Mouse (Mus musculus): ENCODE results near the gene Arhgef10l. TPM values are rescaled to one million over a fixed set of nuclear protein-coding genes. Genes with fewer than 3 reads are reported as not detected.

The Arhgef10l gene
- polyA plus RNA-seq, 1 experiment from 2014 or later, result 16.6 TPM

DNA sequence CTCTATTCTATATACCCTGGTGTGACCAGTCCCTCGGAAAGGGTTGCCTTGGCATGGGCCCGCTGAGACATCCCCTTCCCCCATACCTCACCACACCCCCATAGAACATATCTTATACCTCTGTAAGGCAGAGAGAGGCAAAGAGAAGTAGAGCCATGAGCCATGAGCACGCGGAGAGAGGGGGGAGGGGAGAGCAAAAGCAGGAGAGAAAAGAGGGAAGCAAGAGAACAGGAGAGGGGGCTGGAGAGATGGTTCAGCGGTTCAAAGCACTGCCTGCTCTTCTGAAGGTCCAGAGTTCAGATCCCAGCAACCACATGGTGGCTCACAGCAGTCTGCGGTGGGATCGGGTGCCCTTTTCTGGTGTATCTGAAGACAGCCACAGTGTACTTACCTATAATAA lies 25.7 kb upstream of the Arhgef10l start:
- Histone ChIP-seq H3K4me3 (no peak overlapping the region), H3K4me1 (peaks cover 6% of the 10 kb centered on the region; the same call in 1 of the 2 replicates), H3K4me2 (no peak overlapping the region), H3K9ac (no peak overlapping the region), H3K36me3 (no peaks in the 10 kb centered on the region), H3K27ac (no peak overlapping the region), H3K27me3 (no peaks in the 10 kb centered on the region), H3K9me3 (no peaks in the 10 kb centered on the region)
- 66% methylated on average over 7 of the region's 7 CpGs for WGBS
- ATAC-seq (ENCODE audit: borderline replicate concordance, extremely low read depth, low FRiP score, low TSS enrichment), result no peak

DNA sequence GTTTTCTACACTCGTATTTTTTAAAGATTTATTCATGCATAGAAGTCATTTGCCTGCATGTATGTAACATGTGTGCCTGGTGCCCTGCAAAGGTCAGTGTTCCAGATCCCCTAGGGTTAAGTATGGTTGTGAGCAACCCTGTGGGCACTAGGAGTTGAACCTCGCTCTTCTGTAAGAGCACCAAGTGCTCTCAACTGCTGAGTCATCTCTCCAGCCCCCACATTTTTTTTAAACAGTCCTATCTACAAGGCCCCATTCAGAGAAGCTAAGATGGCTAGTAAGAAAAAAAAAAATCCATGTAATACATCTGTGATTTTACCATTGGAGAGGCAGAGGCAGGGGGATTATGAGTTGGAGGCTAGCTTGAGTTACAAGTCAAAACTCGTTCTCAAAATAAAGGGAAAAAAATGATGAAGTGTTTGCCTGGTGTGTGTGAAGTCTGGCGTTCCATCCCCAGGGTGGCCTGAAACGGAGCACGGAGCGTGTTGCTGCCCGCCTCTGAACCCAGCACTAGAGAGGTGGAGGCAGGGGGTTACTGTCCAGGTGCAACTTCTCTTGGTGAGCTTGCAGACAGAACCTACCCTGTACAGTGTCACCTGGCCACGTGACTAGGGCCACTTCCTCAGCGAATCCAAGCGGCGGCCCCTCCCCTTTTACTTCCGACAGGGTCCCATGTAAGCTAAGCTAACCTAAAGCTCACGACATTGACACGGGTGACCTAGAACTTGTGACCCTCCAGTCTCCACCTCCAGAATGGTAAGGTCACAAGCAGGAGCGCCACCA lies 24.3 kb upstream of the Arhgef10l start:
- no peak overlapping the region for H3K4me3 ChIP-seq
- no peak overlapping the region for H3K9ac ChIP-seq
- 0 out of 2 replicates have a peak overlapping the region, but pooled peaks have one; percentile 11 for H3K27ac ChIP-seq
- no peaks in the 10 kb centered on the region for H3K9me3 ChIP-seq
- no peaks in the 10 kb centered on the region for H3K27me3 ChIP-seq
- H3K4me2 ChIP-seq, result peak overlapping the region; percentile 12; the same call in 1 of the 2 replicates
- no peaks in the 10 kb centered on the region for H3K36me3 ChIP-seq
- ATAC-seq (ENCODE audit: borderline replicate concordance, extremely low read depth, low FRiP score, low TSS enrichment), result no peak
- WGBS, result 46% methylated on average over 16 of the region's 16 CpGs
- peaks cover 8% of the 10 kb centered on the region for H3K4me1 ChIP-seq

DNA sequence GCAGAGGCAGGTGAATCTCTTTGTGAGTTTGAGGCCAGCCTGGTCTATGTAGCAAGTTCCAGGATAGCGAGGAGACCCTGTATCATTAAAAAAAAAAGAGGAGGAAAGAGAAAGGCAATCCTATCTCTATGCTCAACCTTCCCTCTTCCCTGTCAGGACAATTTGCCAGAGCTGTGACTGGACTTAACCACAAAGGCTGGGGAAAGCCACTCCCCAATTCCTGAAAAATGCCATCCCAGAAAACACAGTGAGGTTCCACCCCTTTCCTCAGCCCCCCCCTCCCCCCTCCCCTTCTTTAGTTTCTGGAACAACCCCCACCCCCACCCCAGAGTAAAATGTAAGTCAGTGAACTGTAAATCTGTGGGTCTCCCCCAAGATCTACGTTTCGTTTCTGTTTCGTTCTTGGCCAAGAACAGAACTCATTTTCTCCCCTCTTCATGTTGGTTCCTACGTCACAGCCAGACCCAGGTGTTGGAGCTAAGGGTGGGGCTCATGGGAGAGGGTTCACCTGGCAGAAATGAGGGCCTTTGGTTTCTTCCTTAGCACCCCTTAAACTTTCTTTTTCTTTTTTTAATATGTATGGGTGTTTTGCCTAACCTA lies 23.1 kb upstream of the Arhgef10l start:
- 82% methylated on average over 5 of the region's 5 CpGs for WGBS
- H3K27ac ChIP-seq, result no peak overlapping the region
- peaks cover 20% of the 10 kb centered on the region for H3K4me1 ChIP-seq
- no peak overlapping the region for H3K9ac ChIP-seq
- no peak for ATAC-seq (ENCODE audit: borderline replicate concordance, extremely low read depth, low FRiP score, low TSS enrichment)
- H3K27me3 ChIP-seq, result no peaks in the 10 kb centered on the region
- H3K9me3 ChIP-seq, result no peaks in the 10 kb centered on the region
- no peak overlapping the region for H3K4me2 ChIP-seq
- no peaks in the 10 kb centered on the region for H3K36me3 ChIP-seq
- H3K4me3 ChIP-seq, result no peak overlapping the region

DNA sequence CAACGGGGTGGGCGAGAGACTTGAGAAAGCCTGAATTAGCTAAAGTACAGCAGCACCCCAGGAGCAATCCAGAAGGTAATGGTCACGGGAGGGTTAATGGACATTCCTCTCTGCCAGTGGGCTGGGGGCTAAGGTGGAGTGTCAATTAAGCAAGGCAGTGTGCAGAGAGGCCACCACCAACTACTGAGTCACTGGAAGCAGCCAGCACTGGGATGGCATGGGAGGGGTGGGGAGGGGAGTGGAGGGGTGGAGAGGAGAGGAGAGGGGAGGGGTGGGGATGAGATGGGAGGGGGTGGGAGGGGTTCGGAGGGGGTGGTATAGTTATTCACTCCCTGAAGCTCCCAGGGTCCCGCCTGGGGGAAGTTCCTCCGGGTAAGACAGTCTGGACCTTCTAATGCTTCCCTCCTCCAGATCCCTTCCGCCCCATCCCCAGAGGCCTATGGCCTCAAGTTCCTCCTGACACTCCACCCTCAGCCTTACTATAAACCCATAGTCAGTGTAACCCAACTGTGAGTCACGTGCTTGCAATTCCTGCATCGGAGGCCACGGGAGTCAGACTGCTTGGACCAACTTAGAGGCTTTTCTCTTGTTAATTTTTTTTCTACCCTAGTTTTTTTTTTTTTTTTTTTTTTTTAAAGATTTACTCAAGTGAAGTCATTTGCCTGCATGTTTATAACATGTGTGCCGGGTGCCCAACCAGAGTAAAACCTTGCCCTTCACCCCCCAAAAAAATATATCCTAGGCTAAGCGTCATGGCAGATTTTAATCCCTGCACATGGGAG lies 22.4 kb upstream of the Arhgef10l start:
- Histone ChIP-seq H3K27me3 (no peaks in the 10 kb centered on the region), H3K4me2 (no peak overlapping the region), H3K36me3 (no peaks in the 10 kb centered on the region), H3K9me3 (no peaks in the 10 kb centered on the region), H3K9ac (no peak overlapping the region), H3K4me3 (no peak overlapping the region), H3K4me1 (peaks cover 24% of the 10 kb centered on the region), H3K27ac (no peak overlapping the region)
- ATAC-seq (ENCODE audit: borderline replicate concordance, extremely low read depth, low FRiP score, low TSS enrichment), result no peak
- WGBS, result 46% methylated on average over 11 of the region's 12 CpGs

DNA sequence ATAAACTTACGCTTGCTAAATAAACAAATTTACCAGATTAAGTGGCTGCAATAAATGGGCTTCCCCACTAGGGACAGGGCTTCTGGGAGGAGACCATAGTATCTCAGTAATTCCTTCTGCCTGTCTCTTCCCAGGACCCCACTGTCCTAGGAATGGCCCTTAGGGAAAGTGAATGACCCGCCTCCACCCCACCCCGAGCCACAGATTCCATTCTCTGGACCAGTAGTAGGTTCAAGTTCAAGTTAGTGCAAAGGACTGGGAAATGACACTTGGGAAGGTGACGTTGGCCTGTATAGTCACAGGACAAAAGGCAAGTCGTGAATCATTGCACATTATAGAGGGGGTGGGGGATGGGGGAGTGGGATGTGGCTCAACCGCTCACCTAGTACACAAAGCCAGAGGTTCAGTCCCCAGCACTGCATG lies 19.1 kb upstream of the Arhgef10l start:
- Histone ChIP-seq H3K4me1 (peaks cover 20% of the 10 kb centered on the region), H3K9me3 (no peaks in the 10 kb centered on the region), H3K27ac (peak overlapping the region; percentile 71), H3K4me2 (peak overlapping the region; percentile 43), H3K9ac (no peak overlapping the region), H3K36me3 (no peaks in the 10 kb centered on the region), H3K27me3 (no peaks in the 10 kb centered on the region), H3K4me3 (no peak overlapping the region)
- 24% methylated on average over 6 of the region's 6 CpGs for WGBS
- no peak for ATAC-seq (ENCODE audit: borderline replicate concordance, extremely low read depth, low FRiP score, low TSS enrichment)

DNA sequence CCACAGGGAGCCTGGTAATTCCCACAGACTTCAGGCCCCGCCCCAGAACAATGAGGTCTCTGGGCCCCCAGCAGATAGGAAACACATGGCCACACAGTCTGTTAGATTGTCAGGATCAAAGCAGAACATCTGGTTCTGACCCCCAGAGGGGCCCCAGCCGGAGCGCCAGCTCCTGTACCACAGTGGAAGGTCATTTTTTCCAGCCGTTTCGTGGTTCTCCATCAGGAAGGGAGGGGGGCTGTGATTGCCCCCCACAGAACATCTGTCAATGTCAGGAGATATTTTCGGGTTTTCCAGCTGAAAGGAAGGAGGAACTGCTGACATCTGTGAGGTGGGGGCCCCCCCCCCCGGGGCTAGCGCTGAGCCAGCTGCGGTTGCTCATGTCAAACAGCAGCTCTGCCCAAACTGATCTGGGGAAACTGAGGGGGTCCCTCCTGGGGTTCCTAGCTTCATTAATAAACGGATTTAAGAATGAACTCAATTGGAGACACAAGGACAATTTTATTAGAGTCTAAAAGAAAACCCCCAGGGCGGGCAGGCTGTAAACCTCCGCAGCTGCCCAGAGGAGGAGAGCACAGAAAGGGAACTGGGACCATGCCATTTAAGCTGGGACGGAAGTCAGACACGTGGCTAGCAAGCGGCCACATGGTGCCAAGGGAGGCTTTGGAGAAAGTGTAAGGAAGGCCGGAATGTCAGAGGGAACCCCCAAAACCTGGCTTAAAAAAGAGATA lies 18.5 kb upstream of the Arhgef10l start:
- no peak overlapping the region for H3K9ac ChIP-seq
- H3K9me3 ChIP-seq, result no peaks in the 10 kb centered on the region
- peaks cover 18% of the 10 kb centered on the region for H3K4me1 ChIP-seq
- ATAC-seq (ENCODE audit: borderline replicate concordance, extremely low read depth, low FRiP score, low TSS enrichment), result peak; percentile 72
- H3K4me2 ChIP-seq, result peak overlapping the region; percentile 43
- peak overlapping the region; percentile 71 for H3K27ac ChIP-seq
- no peaks in the 10 kb centered on the region for H3K36me3 ChIP-seq
- H3K27me3 ChIP-seq, result no peaks in the 10 kb centered on the region
- peak overlapping the region; percentile 1; the same call in 1 of the 2 replicates for H3K4me3 ChIP-seq
- WGBS, result 8% methylated on average over 16 of the region's 16 CpGs

DNA sequence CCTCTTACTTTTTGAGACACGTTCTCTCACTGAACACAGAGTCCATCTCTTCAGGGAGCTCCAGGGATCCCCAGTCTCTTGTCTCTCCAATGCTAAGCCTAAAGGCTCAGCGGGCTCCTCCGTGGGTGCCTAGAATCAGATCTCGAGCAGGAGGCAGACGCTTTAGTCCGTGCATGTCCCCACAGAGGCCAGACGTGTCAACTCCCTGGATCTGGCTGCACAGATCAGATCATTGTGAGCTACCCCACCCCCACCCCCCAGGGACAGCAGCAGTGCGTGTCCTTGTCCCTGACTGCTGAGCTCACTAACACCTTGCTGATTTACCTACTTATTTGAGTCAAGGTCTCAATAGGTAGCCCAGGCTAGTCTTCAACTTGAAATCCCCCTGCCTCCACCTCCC lies 17.8 kb upstream of the Arhgef10l start:
- 41% methylated on average over 8 of the region's 8 CpGs for WGBS
- Histone ChIP-seq H3K4me1 (peaks cover 18% of the 10 kb centered on the region), H3K36me3 (no peaks in the 10 kb centered on the region), H3K9me3 (no peaks in the 10 kb centered on the region), H3K27ac (peak overlapping the region; percentile 71), H3K27me3 (no peaks in the 10 kb centered on the region), H3K9ac (no peak overlapping the region), H3K4me3 (no peak overlapping the region), H3K4me2 (peak overlapping the region; percentile 43; the same call in 1 of the 2 replicates)
- ATAC-seq (ENCODE audit: borderline replicate concordance, extremely low read depth, low FRiP score, low TSS enrichment), result no peak

DNA sequence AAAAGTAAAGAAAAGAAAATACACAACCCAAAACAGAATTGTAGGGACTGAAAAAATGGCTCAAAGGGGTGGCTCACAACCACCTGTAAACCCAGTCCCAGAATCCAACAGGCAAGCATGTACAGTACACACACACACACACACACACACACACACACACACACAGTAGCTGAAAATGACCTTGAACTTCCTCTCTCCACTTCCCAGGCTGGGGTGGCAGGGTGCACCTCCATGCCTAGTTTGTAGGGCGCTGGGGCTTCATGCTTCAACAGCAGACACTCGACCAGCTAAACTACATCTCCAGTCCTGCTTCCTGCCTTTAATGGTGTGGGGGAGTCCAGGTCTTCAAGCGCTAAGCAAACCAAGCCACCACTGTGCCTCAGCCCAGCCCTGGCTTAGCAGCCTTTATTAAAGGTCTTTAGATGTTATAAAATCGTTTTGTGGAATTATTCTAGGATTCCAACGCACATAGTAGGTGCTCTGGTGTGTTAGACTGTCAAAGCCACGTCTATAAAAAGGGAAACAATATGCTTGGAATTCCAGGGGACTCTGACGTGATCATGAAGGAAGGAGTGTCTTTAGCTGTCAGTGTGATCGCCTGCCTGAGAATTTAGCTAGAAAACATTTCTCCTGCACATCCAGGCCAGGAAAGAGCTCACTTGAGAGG lies 15.1 kb upstream of the Arhgef10l start:
- Histone ChIP-seq H3K27me3 (no peaks in the 10 kb centered on the region), H3K9ac (no peak overlapping the region), H3K4me3 (no peak overlapping the region), H3K9me3 (no peaks in the 10 kb centered on the region), H3K4me2 (no peak overlapping the region), H3K36me3 (no peaks in the 10 kb centered on the region), H3K4me1 (peaks cover 18% of the 10 kb centered on the region), H3K27ac (no peak overlapping the region; the same call in 1 of the 2 replicates)
- 35% methylated on average over 8 of the region's 8 CpGs for WGBS
- ATAC-seq (ENCODE audit: borderline replicate concordance, extremely low read depth, low FRiP score, low TSS enrichment), result no peak

DNA sequence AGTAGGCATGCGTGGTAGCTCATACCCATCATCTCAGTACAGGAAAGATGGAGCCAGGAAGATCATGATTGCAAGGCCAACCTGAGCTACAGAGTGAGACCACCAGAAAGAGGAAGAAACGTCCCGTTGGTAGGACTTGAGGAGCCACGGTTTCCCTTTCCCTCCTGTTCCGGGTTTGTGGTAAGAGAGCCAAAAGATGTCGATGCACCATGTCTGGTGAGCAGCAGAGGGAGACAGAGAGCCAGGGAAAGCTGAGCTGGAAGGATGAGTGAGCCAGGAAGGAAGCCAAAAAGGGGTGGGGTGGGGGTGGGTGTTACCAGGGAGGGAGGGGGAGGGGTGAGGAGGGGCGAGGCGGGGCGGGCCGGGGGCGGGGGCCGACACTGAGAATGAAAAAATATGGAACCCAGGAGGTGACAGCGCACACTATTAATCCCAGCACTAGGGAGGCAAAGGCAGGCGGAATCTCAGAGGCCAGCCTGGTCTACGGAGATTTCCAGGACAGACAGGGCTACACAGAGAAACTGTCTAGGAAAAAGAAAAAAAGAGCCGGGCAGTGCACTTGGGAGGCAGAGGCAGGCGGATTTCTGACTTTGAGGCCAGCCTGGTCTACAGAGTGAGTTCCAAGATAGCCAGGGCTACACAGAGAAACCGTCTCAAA lies 14.0 kb upstream of the Arhgef10l start:
- H3K27me3 ChIP-seq, result no peaks in the 10 kb centered on the region
- H3K4me2 ChIP-seq, result peak overlapping the region; percentile 35
- WGBS, result 21% methylated on average over 18 of the region's 18 CpGs
- no peak overlapping the region for H3K27ac ChIP-seq
- no peaks in the 10 kb centered on the region for H3K36me3 ChIP-seq
- H3K4me1 ChIP-seq, result peaks cover 13% of the 10 kb centered on the region
- no peaks in the 10 kb centered on the region for H3K9me3 ChIP-seq
- no peak overlapping the region for H3K9ac ChIP-seq
- H3K4me3 ChIP-seq, result no peak overlapping the region
- ATAC-seq (ENCODE audit: borderline replicate concordance, extremely low read depth, low FRiP score, low TSS enrichment), result 0 out of 2 replicates have a peak, but pooled peaks have one; percentile 36

DNA sequence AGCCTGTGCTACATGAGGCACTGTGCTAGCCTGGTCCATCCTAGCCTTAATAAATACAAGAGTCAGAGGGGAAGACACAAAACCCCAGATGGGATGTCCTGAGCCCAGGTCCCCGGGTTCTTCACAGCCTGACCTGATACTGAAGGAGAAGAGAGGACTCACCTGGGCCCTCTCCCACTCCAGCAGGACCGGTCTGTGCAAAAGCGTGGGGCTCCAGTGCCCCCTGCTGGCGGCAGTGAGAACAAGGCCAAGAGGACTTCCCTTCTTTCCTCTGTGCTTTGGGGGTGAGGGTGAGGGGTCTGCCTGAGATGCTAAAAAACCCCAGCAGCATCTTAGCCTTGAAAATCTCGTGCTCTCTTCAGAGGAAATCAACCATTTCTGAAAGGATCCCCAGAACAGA lies 13.2 kb upstream of the Arhgef10l start:
- peaks cover 5% of the 10 kb centered on the region for H3K4me1 ChIP-seq
- H3K9ac ChIP-seq, result no peak overlapping the region
- H3K36me3 ChIP-seq, result no peaks in the 10 kb centered on the region
- no peaks in the 10 kb centered on the region for H3K9me3 ChIP-seq
- H3K27ac ChIP-seq, result no peak overlapping the region
- no peaks in the 10 kb centered on the region for H3K27me3 ChIP-seq
- ATAC-seq (ENCODE audit: borderline replicate concordance, extremely low read depth, low FRiP score, low TSS enrichment), result no peak; the same call in 1 of the 2 replicates
- H3K4me2 ChIP-seq, result no peak overlapping the region
- no peak overlapping the region for H3K4me3 ChIP-seq
- 11% methylated on average over 5 of the region's 5 CpGs for WGBS

All from lung, embryonic 15.5 days (tissue).